Mouse (Mus musculus) small intestine, adult 2 months (tissue): ENCODE data around the gene Tnk2.

Experiments
- CTCF ChIP-seq: fragments of 200-500 bp; IDR thresholded peaks from 2 replicates; pipeline ENCODE4 v1.5.1; 2012; ENCODE audit warnings: low read depth, mild to moderate bottlenecking, control low read depth, inconsistent platforms, low read length, moderate library complexity, mixed read lengths; ENCODE audit not compliant: insufficient replicate concordance, insufficient read length; ENCODE audit errors: extremely low read depth
- POLR2A ChIP-seq: fragments of 200-500 bp; IDR thresholded peaks from 2 replicates; pipeline ENCODE4 v1.6.1; 2012; ENCODE audit warnings: low read depth, mild to moderate bottlenecking, control low read depth, inconsistent platforms, low read length, moderate library complexity

GRCm38 (mm10) chr16:32644069-32644800, 561 bp downstream of the Tnk2 start:
- TF ChIP-seq POLR2A (no peak), CTCF (no peak)
